Mouse (Mus musculus): ENCODE results near the gene Gm5901. TPM values are rescaled to one million over a fixed set of nuclear protein-coding genes. Genes with fewer than 3 reads are reported as not detected.
"Not testable (repeated sequence)": the region's sequence is repeated elsewhere in the genome, so short reads cannot be mapped to it uniquely, and the experiment has no call there.

Gene Gm5901
- polyA plus RNA-seq (2015; fragmentation: Nextera tagmentation; extraction: Ambion mirVana): not detected in 2 replicates

- WGBS: 89% methylated on average over 1 of the region's 1 CpGs
- Histone ChIP-seq H3K4me1 (replicated peaks; ENCODE audit: control insufficient read depth, insufficient read depth, low read length) (no peaks in the 10 kb centered on the region), H3K4me3 (replicated peaks; ENCODE audit: low read length) (no peak within 1 kb of the TSS), H3K9ac (replicated peaks; ENCODE audit: low read depth, low read length) (no peak within 1 kb of the TSS), H3K27me3 (replicated peaks; ENCODE audit: control insufficient read depth, insufficient read depth, low read length) (no peaks in the 10 kb centered on the region), H3K27ac (ENCODE audit: low read length) (no peak within 1 kb of the TSS), H3K36me3 (ENCODE audit: control insufficient read depth, insufficient read depth) (peaks cover 25% of the 10 kb centered on the region), H3K4me2 (ENCODE audit: low read length) (no peak within 1 kb of the TSS), H3K9me3 (ENCODE audit: control insufficient read depth, low read length) (no peaks in the 10 kb centered on the region)
- no peak for ATAC-seq
Observed at GRCm38 (mm10) chr7:105374866-105375265, at the start of gene Gm5901. Gm5901 (plus strand) TSS chr7:105375038.

- ATAC-seq: no peak
- H3K9me3 ChIP-seq (ENCODE audit: control insufficient read depth, low read length): no peaks in the 10 kb centered on the region
- H3K4me3 ChIP-seq (replicated peaks; ENCODE audit: low read length): no peak overlapping the region
- no peaks in the 10 kb centered on the region for H3K36me3 ChIP-seq (ENCODE audit: control insufficient read depth, insufficient read depth)
- no peaks in the 10 kb centered on the region for H3K27me3 ChIP-seq (replicated peaks; ENCODE audit: control insufficient read depth, insufficient read depth, low read length)
- H3K4me2 ChIP-seq (ENCODE audit: low read length): no peak overlapping the region
- WGBS: 83% methylated on average over 2 of the region's 2 CpGs
- H3K27ac ChIP-seq (ENCODE audit: low read length): no peak overlapping the region
- H3K9ac ChIP-seq (replicated peaks; ENCODE audit: low read depth, low read length): no peak overlapping the region
- H3K4me1 ChIP-seq (replicated peaks; ENCODE audit: control insufficient read depth, insufficient read depth, low read length): no peaks in the 10 kb centered on the region
Observed at GRCm38 (mm10) chr7:105325302-105325701, 49.5 kb upstream of the Gm5901 start.

- no peak within 1 kb of the TSS for H3K4me2 ChIP-seq (ENCODE audit: low read length)
- 81% methylated on average over 1 of the region's 1 CpGs for WGBS
- H3K36me3 ChIP-seq (ENCODE audit: control insufficient read depth, insufficient read depth): no peaks in the 10 kb centered on the region
- no peaks in the 10 kb centered on the region for H3K4me1 ChIP-seq (replicated peaks; ENCODE audit: control insufficient read depth, insufficient read depth, low read length)
- H3K9me3 ChIP-seq (ENCODE audit: control insufficient read depth, low read length): no peaks in the 10 kb centered on the region
- H3K27me3 ChIP-seq (replicated peaks; ENCODE audit: control insufficient read depth, insufficient read depth, low read length): no peaks in the 10 kb centered on the region
- no peak within 1 kb of the TSS for H3K27ac ChIP-seq (ENCODE audit: low read length)
- no peak for ATAC-seq
- H3K9ac ChIP-seq (replicated peaks; ENCODE audit: low read depth, low read length): no peak within 1 kb of the TSS
- no peak within 1 kb of the TSS for H3K4me3 ChIP-seq (replicated peaks; ENCODE audit: low read length)
Observed at GRCm38 (mm10) chr7:105334004-105334403, 40.8 kb upstream of the Gm5901 start, which contains the start of gene Olfr690. Olfr690 (minus strand) TSS chr7:105334104.

GRCm38 (mm10) chr7:105342170-105342569, 32.7 kb upstream of the Gm5901 start, which contains the start of gene Olfr691:
Olfr691 (minus strand) TSS chr7:105342270.
- Histone ChIP-seq H3K27me3 (replicated peaks; ENCODE audit: control insufficient read depth, insufficient read depth, low read length) (no peaks in the 10 kb centered on the region), H3K9me3 (ENCODE audit: control insufficient read depth, low read length) (no peaks in the 10 kb centered on the region), H3K27ac (ENCODE audit: low read length) (no peak within 1 kb of the TSS), H3K36me3 (ENCODE audit: control insufficient read depth, insufficient read depth) (no peaks in the 10 kb centered on the region), H3K4me2 (ENCODE audit: low read length) (no peak within 1 kb of the TSS), H3K4me3 (replicated peaks; ENCODE audit: low read length) (no peak within 1 kb of the TSS), H3K4me1 (replicated peaks; ENCODE audit: control insufficient read depth, insufficient read depth, low read length) (no peaks in the 10 kb centered on the region), H3K9ac (replicated peaks; ENCODE audit: low read depth, low read length) (no peak within 1 kb of the TSS)
- WGBS: 64% methylated on average over 1 of the region's 1 CpGs
- no peak for ATAC-seq

GRCm38 (mm10) chr7:105342752-105343151, 32.1 kb upstream of the Gm5901 start:
- WGBS: 73% methylated on average over 2 of the region's 2 CpGs
- no peak overlapping the region for H3K4me2 ChIP-seq (ENCODE audit: low read length)
- H3K9ac ChIP-seq (replicated peaks; ENCODE audit: low read depth, low read length): no peak overlapping the region
- no peaks in the 10 kb centered on the region for H3K4me1 ChIP-seq (replicated peaks; ENCODE audit: control insufficient read depth, insufficient read depth, low read length)
- ATAC-seq: no peak
- no peak overlapping the region for H3K4me3 ChIP-seq (replicated peaks; ENCODE audit: low read length)
- H3K27ac ChIP-seq (ENCODE audit: low read length): no peak overlapping the region
- no peaks in the 10 kb centered on the region for H3K27me3 ChIP-seq (replicated peaks; ENCODE audit: control insufficient read depth, insufficient read depth, low read length)
- H3K36me3 ChIP-seq (ENCODE audit: control insufficient read depth, insufficient read depth): no peaks in the 10 kb centered on the region
- no peaks in the 10 kb centered on the region for H3K9me3 ChIP-seq (ENCODE audit: control insufficient read depth, low read length)

GRCm38 (mm10) chr7:105356064-105356463, 18.8 kb upstream of the Gm5901 start:
- H3K27ac ChIP-seq (ENCODE audit: low read length); H3K9me3 ChIP-seq (ENCODE audit: control insufficient read depth, low read length); ATAC-seq; H3K27me3 ChIP-seq (replicated peaks; ENCODE audit: control insufficient read depth, insufficient read depth, low read length); H3K36me3 ChIP-seq (ENCODE audit: control insufficient read depth, insufficient read depth); H3K4me3 ChIP-seq (replicated peaks; ENCODE audit: low read length); H3K9ac ChIP-seq (replicated peaks; ENCODE audit: low read depth, low read length); H3K4me1 ChIP-seq (replicated peaks; ENCODE audit: control insufficient read depth, insufficient read depth, low read length); H3K4me2 ChIP-seq (ENCODE audit: low read length): not testable (repeated sequence)
- no CpG with 5 or more reads among the region's 5 CpGs for WGBS

GRCm38 (mm10) chr7:105356487-105356886, 18.4 kb upstream of the Gm5901 start:
- H3K36me3 ChIP-seq (ENCODE audit: control insufficient read depth, insufficient read depth); ATAC-seq; H3K27me3 ChIP-seq (replicated peaks; ENCODE audit: control insufficient read depth, insufficient read depth, low read length); H3K9ac ChIP-seq (replicated peaks; ENCODE audit: low read depth, low read length); H3K27ac ChIP-seq (ENCODE audit: low read length); H3K4me1 ChIP-seq (replicated peaks; ENCODE audit: control insufficient read depth, insufficient read depth, low read length); H3K4me2 ChIP-seq (ENCODE audit: low read length); H3K9me3 ChIP-seq (ENCODE audit: control insufficient read depth, low read length); H3K4me3 ChIP-seq (replicated peaks; ENCODE audit: low read length): not testable (repeated sequence)
- 100% methylated on average over 1 of the region's 2 CpGs for WGBS

GRCm38 (mm10) chr7:105361713-105362112, 13.1 kb upstream of the Gm5901 start:
- Histone ChIP-seq H3K27ac (ENCODE audit: low read length) (no peak overlapping the region), H3K4me2 (ENCODE audit: low read length) (no peak overlapping the region), H3K9ac (replicated peaks; ENCODE audit: low read depth, low read length) (no peak overlapping the region), H3K9me3 (ENCODE audit: control insufficient read depth, low read length) (no peaks in the 10 kb centered on the region), H3K4me3 (replicated peaks; ENCODE audit: low read length) (no peak overlapping the region), H3K4me1 (replicated peaks; ENCODE audit: control insufficient read depth, insufficient read depth, low read length) (no peaks in the 10 kb centered on the region), H3K36me3 (ENCODE audit: control insufficient read depth, insufficient read depth) (no peaks in the 10 kb centered on the region), H3K27me3 (replicated peaks; ENCODE audit: control insufficient read depth, insufficient read depth, low read length) (no peaks in the 10 kb centered on the region)
- WGBS: 91% methylated on average over 2 of the region's 2 CpGs
- no peak for ATAC-seq

GRCm38 (mm10) chr7:105367268-105367667, 7.6 kb upstream of the Gm5901 start:
- Histone ChIP-seq H3K36me3 (ENCODE audit: control insufficient read depth, insufficient read depth) (no peaks in the 10 kb centered on the region), H3K9me3 (ENCODE audit: control insufficient read depth, low read length) (no peaks in the 10 kb centered on the region), H3K4me2 (ENCODE audit: low read length) (no peak overlapping the region), H3K9ac (replicated peaks; ENCODE audit: low read depth, low read length) (no peak overlapping the region), H3K4me1 (replicated peaks; ENCODE audit: control insufficient read depth, insufficient read depth, low read length) (no peaks in the 10 kb centered on the region), H3K4me3 (replicated peaks; ENCODE audit: low read length) (no peak overlapping the region), H3K27me3 (replicated peaks; ENCODE audit: control insufficient read depth, insufficient read depth, low read length) (no peaks in the 10 kb centered on the region), H3K27ac (ENCODE audit: low read length) (no peak overlapping the region)
- ATAC-seq: no peak
- 93% methylated on average over 5 of the region's 5 CpGs for WGBS

- Histone ChIP-seq H3K4me2 (ENCODE audit: low read length) (no peak within 1 kb of the TSS), H3K9ac (replicated peaks; ENCODE audit: low read depth, low read length) (no peak within 1 kb of the TSS)
- WGBS: 100% methylated on average over 1 of the region's 1 CpGs
Observed at GRCm38 (mm10) chr7:105367930-105368329, 6.9 kb upstream of the Gm5901 start, which contains the start of gene Olfr692. Olfr692 (plus strand) TSS chr7:105368230.

More at GRCm38 (mm10) chr7:105367930-105368329, 6.9 kb upstream of the Gm5901 start, which contains the start of gene Olfr692:
- Histone ChIP-seq H3K9me3 (ENCODE audit: control insufficient read depth, low read length) (no peaks in the 10 kb centered on the region), H3K27ac (ENCODE audit: low read length) (no peak within 1 kb of the TSS), H3K27me3 (replicated peaks; ENCODE audit: control insufficient read depth, insufficient read depth, low read length) (no peaks in the 10 kb centered on the region), H3K4me3 (replicated peaks; ENCODE audit: low read length) (no peak within 1 kb of the TSS), H3K4me1 (replicated peaks; ENCODE audit: control insufficient read depth, insufficient read depth, low read length) (no peaks in the 10 kb centered on the region), H3K36me3 (ENCODE audit: control insufficient read depth, insufficient read depth) (0 out of 2 replicates have a peak, but pooled peaks cover under 1% of the 10 kb centered on the region)
- no peak for ATAC-seq
